Mouse (Mus musculus) thymus, adult 2 months (tissue): ENCODE results near the gene Catsper3. TPM values are rescaled to one million over a fixed set of nuclear protein-coding genes. Genes with fewer than 3 reads are reported as not detected.

ENCODE experiments used
- DNase-seq: peaks from one replicate; pipeline ENCODE4 v3.0.0; 2021
- H3K27ac ChIP-seq: fragments of 200-500 bp; 2 replicates; pipeline ENCODE4 v1.5.1; 2012; ENCODE audit warnings: low read length, control low read depth; ENCODE audit not compliant: control insufficient read depth, insufficient read depth
- H3K27me3 ChIP-seq: fragments of 200-500 bp; 2 replicates; pipeline ENCODE4 v1.6.1; 2012; ENCODE audit warnings: mild to moderate bottlenecking, low read length, moderate library complexity, mixed read lengths; ENCODE audit not compliant: control insufficient read depth, insufficient read depth
- H3K36me3 ChIP-seq: fragments of 200-500 bp; 2 replicates; pipeline ENCODE4 v1.6.1; 2012; ENCODE audit warnings: mild to moderate bottlenecking, low read length, moderate library complexity; ENCODE audit not compliant: control insufficient read depth, insufficient read depth
- H3K4me1 ChIP-seq: fragments of 200-500 bp; replicated peaks from 2 replicates; pipeline ENCODE4 v1.6.1; 2012; ENCODE audit warnings: low read length; ENCODE audit not compliant: control insufficient read depth, insufficient read depth
- H3K4me3 ChIP-seq: fragments of 200-500 bp; 2 replicates; pipeline ENCODE4 v1.5.1; 2012; ENCODE audit warnings: mild to moderate bottlenecking, low read length, control low read depth, moderate library complexity; ENCODE audit not compliant: control insufficient read depth, insufficient read depth
- CTCF ChIP-seq: fragments of 200-500 bp; IDR thresholded peaks from 2 replicates; pipeline ENCODE4 v1.5.1; 2012; ENCODE audit warnings: mild to moderate bottlenecking, control low read depth, low read length, moderate library complexity, borderline replicate concordance; ENCODE audit not compliant: control insufficient read depth, poor library complexity, insufficient read depth; ENCODE audit errors: extremely low read depth
- POLR2A ChIP-seq: fragments of 200-500 bp; IDR thresholded peaks from 2 replicates; pipeline ENCODE4 v1.6.1; 2012; ENCODE audit warnings: mild to moderate bottlenecking, low read length, control low read depth, moderate library complexity; ENCODE audit not compliant: control insufficient read depth, poor library complexity, insufficient read depth; ENCODE audit errors: extremely low read depth
- WGBS: fragments of 180-500 bp; shearing (Covaris S2); methylation state at CpG from one replicate; pipeline ENCODE4 v1.1.7; 2018; 5-methylcytosine and 5-hydroxymethylcytosine counted together
- polyA plus RNA-seq: library from polyadenylated mRNA; depleted of rRNA; stranded (reverse); fragments of >200 nt; gene quantifications from 2 replicates; pipeline ENCODE4 v1.2.3, GENCODE M21; 2012; rRNA removed

The Catsper3 gene
- polyA plus RNA-seq = not detected in 2 replicates

DNA sequence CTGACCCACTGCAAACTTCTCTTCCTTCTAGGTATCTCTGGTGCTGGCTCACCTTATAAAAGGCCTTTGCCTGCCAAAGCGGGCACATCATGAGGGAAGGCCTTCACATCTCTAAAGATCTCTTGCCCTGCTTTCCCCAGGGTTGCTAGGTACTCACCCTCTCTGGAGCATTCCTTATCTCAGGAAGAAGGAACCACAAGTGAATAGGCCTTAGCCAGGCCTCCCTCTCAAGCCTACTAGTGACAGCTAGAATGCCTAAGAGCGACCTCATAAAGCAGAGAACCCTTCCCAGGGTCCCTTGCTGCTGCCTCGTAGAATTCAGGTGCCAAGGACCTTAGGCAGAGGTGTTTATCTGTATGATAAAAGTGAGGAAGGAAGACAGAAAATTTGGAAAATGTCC lies at the start of gene Catsper3:
Gene Catsper3 (plus strand): TSS at position 301 of the 400 bp plus-strand sequence.
- Histone ChIP-seq H3K27ac (no peak within 1 kb of the TSS), H3K4me3 (no peak within 1 kb of the TSS), H3K27me3 (no peaks in the 10 kb centered on the region), H3K36me3 (no peaks in the 10 kb centered on the region), H3K4me1 (no peaks in the 10 kb centered on the region)
- no peak for TF ChIP-seq CTCF
- TF ChIP-seq POLR2A = no peak
- DNase-seq = no peak
- WGBS = 96% methylated on average over 3 of the region's 3 CpGs

DNA sequence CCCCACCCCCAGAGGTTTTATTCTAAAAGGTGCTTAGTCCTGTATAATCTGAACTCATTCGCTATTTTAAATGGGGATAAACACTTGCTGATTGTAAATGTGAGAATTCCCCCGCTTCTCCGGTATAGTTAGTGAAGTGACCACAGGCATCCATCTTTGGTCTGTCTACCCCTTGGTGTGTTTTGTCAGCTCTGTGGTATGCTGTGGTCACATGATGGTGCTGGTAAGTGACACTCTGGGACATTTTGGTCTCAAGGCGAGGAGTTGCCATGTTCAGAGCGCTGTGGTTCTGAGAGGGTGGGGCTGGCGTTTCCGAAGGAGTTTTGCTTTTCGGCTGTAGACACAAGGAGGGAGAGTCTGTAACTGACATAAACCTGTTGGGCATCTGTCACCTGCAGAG lies 46.5 kb upstream of the Catsper3 start:
- no peaks in the 10 kb centered on the region for H3K4me1 ChIP-seq
- H3K27me3 ChIP-seq = no peaks in the 10 kb centered on the region
- H3K4me3 ChIP-seq = no peak overlapping the region
- TF ChIP-seq CTCF (no peak), POLR2A (no peak)
- H3K27ac ChIP-seq = no peak overlapping the region
- no peaks in the 10 kb centered on the region for H3K36me3 ChIP-seq
- DNase-seq = no peak
- WGBS = 97% methylated on average over 8 of the region's 8 CpGs

DNA sequence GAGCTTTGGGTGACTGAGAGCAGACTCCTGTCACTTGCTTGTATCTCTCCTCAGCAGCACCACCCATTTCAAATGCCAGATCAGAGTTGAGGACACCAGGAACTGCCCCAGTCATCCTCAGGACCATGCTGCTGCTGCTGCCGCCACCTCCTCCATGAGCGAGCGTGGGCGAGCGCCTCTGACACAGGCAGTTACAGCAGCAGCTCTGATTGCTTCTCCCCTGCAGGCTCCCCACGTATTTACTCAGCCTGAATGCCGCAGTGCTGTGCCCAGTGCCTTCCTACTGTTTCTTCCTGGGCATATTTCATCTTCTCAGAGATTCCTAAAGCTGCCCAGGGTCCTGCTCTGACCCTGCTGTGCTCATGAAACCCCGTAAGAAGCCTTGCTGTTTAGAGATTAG lies 42.1 kb upstream of the Catsper3 start:
- H3K4me3 ChIP-seq = no peak overlapping the region
- DNase-seq = no peak
- H3K36me3 ChIP-seq = no peaks in the 10 kb centered on the region
- WGBS = 96% methylated on average over 8 of the region's 8 CpGs
- no peaks in the 10 kb centered on the region for H3K27me3 ChIP-seq
- no peak overlapping the region for H3K27ac ChIP-seq
- no peaks in the 10 kb centered on the region for H3K4me1 ChIP-seq
- no peak for TF ChIP-seq POLR2A

DNA sequence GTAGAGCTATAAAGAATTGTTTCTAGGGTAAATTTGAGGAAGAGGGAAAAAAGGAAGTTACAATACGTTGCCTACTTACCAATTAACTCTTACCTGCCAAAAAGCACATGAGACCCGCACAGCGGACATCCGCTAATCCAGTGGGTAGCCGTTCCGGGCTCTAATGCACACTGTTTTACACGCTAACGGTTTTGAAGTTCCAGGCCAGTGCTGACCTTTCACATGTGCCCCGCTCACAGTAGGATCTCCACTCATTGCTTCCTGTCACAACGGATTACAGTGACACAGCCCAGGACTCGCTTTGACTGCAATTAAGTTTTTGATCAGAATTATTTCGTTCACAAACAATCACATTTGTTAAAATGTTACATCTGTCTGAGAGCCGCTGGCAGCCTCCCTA lies 30.0 kb upstream of the Catsper3 start:
- H3K4me1 ChIP-seq = no peaks in the 10 kb centered on the region
- 44% methylated on average over 13 of the region's 13 CpGs for WGBS
- DNase-seq = no peak
- H3K27me3 ChIP-seq = no peaks in the 10 kb centered on the region
- TF ChIP-seq CTCF = no peak
- no peak for TF ChIP-seq POLR2A
- H3K4me3 ChIP-seq = no peak overlapping the region
- H3K36me3 ChIP-seq = no peaks in the 10 kb centered on the region
- no peak overlapping the region for H3K27ac ChIP-seq

DNA sequence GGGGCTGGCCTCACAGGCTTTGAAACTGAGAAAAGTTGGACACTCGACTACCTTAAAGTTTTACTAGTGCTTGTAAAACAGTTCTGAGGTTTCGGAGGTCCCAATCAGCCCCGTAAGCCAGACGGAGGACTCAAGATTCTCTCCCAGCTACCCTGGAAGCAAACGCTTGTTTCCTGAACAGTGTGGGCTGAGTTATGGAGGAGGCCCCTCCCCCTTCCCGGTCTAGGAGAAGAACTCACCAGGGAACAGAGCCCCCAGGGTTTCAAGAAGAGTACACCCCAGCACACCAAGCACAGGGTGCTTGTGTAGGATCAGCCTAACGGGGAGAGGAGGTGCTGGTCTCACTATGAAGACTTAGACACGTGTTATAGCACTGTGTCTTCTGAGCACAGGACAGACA lies 27.6 kb upstream of the Catsper3 start:
- H3K4me3 ChIP-seq = no peak overlapping the region
- 79% methylated on average over 8 of the region's 8 CpGs for WGBS
- TF ChIP-seq POLR2A (no peak), CTCF (no peak)
- H3K4me1 ChIP-seq = no peaks in the 10 kb centered on the region
- H3K36me3 ChIP-seq = no peaks in the 10 kb centered on the region
- H3K27ac ChIP-seq = no peak overlapping the region
- no peaks in the 10 kb centered on the region for H3K27me3 ChIP-seq
- DNase-seq = no peak

DNA sequence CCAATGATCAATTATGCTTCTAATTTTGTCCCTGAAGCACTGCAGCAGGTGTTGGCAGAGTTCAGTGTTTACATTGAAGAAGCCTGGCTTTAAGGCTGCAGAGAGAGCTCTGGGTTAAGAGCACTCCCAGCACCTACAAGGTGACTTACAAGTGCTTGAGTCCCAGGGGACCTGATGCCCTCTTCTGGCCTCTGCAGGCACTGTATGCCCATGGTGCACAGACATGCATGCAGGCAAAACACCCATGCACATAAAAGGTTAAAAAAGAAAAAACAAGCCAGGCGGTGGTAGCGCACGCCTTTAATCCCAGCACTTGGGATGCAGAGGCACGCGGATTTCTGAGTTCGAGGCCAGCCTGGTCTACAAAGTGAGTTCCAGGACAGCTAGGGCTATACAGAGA lies 26.7 kb upstream of the Catsper3 start:
- Histone ChIP-seq H3K36me3 (no peaks in the 10 kb centered on the region), H3K27ac (no peak overlapping the region), H3K27me3 (no peaks in the 10 kb centered on the region), H3K4me1 (no peaks in the 10 kb centered on the region), H3K4me3 (no peak overlapping the region)
- 95% methylated on average over 6 of the region's 6 CpGs for WGBS
- TF ChIP-seq CTCF (no peak), POLR2A (no peak)
- DNase-seq = no peak

DNA sequence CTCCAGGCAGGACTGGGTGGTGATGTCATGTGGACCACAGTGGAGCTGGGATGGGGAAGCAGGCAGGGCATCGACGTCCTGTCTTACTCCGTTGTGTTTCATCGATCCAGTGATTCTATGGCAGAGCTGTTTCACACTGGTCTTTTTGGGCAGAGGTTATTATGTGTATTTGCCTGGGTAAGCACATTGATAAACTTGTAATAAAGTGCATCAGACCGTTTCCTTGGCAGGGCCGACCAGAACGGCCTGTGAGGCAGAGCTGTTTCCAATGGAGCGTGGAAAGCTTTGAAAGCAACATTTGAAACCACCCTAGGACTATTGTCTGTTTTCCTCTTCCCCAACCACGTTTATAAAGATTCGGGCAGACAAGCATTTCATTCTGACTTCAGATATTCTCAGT lies 23.8 kb upstream of the Catsper3 start:
- 88% methylated on average over 10 of the region's 10 CpGs for WGBS
- Histone ChIP-seq H3K36me3 (no peaks in the 10 kb centered on the region), H3K4me1 (no peaks in the 10 kb centered on the region), H3K4me3 (no peak overlapping the region), H3K27ac (no peak overlapping the region), H3K27me3 (no peaks in the 10 kb centered on the region)
- TF ChIP-seq CTCF (no peak), POLR2A (no peak)
- no peak for DNase-seq

DNA sequence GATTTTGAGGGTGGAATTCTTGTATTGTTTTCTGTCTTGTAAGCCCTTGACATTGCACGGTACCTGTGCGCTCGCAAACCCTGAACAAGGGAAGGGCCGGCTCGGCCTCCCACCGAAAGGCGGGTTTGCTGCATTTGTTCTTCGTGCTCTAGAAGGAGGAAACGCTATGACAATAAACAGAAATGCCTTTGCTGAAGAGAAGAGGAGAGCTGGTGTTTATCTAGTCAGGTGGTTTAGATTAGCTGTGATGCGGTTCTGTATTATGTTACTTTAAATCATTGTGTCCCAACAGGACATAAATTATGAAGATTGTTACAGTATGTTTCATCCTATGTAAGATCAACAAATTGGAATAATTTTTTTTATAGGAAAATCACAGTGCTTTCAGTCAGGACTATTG lies 22.9 kb upstream of the Catsper3 start:
- TF ChIP-seq CTCF = no peak
- no peak for DNase-seq
- no peaks in the 10 kb centered on the region for H3K4me1 ChIP-seq
- no peak overlapping the region for H3K4me3 ChIP-seq
- WGBS = 97% methylated on average over 10 of the region's 10 CpGs
- no peak overlapping the region for H3K27ac ChIP-seq
- H3K27me3 ChIP-seq = no peaks in the 10 kb centered on the region
- no peaks in the 10 kb centered on the region for H3K36me3 ChIP-seq
